Mouse (Mus musculus) neutrophil, adult 83 days (primary cell): ENCODE measurements around the gene Vps53. TPM values are rescaled to one million over a fixed set of nuclear protein-coding genes. Genes with fewer than 3 reads are reported as not detected.

ENCODE experiments used
- total RNA-seq, 2 experiments: library from RNA; stranded (reverse); gene quantifications; one replicate each; pipeline ENCODE4 v1.2.4; 2023

Vps53 gene
- 10 to 100 TPM; 34.8 to 36.5 TPM for total RNA-seq

DNA sequence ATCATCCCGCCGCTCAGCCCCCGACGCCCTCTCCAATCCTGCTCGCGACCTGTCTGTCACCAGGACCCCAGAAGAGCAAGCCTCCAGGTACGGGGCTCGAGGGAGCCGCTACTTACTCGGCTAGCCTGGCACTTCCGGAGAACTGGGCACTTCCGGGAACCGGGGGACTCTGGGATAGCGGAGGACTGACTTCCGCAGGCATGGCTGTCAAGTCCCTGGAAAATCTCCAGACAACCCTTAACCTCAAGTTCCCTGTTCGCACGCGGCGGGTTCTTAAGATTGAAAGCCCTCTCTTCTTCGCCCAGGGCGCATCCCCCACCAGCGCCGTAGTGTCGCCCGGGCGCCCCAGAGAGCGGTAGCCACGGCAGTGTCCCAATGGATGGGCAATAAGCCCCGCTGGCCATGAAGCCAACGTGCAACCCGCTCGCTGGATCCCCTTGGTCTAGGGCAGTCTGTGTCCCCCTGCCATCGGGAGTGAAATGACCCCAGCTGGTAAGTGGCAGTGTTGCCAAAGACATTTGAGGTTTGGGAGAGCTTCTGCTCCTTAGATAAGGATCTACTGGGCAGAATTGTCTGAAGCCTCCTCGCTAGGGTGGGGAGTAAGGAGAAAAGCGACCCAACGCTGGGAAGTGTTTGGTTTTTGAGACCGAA is at the start of gene Vps53, which contains the start of gene Fam57a:
Gene Vps53 (minus strand): TSS at position 153 of the 651 bp plus-strand sequence.
Gene Fam57a (plus strand): TSS at position 177 of the 651 bp plus-strand sequence.

DNA sequence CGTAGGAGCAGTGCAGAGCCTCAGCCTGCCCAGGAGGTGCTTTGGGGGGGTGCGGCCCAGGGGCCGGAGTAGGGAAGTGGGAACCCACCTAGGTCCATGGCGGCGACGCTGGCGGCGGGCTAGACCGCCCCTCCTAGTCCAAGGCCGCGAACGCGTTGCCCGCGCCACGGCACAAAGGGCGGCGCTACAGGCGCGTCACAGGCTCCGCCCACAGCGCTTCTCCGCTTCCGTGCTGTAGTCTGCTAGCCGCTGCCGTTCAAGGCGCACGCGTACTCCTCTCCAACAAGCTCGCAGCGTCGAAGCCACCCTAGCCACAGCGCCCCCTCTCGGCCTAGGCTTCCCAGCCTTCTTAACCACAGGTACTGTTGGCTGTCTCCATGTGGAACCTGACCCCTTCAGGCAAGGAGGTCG is 37.9 kb upstream of the Vps53 start, which contains the start of the genes Dbil5 and Gemin4:
Gene Dbil5 (plus strand): TSS at position 219 of the 411 bp plus-strand sequence.
Gene Gemin4 (minus strand): TSS at position 275 of the 411 bp plus-strand sequence.

DNA sequence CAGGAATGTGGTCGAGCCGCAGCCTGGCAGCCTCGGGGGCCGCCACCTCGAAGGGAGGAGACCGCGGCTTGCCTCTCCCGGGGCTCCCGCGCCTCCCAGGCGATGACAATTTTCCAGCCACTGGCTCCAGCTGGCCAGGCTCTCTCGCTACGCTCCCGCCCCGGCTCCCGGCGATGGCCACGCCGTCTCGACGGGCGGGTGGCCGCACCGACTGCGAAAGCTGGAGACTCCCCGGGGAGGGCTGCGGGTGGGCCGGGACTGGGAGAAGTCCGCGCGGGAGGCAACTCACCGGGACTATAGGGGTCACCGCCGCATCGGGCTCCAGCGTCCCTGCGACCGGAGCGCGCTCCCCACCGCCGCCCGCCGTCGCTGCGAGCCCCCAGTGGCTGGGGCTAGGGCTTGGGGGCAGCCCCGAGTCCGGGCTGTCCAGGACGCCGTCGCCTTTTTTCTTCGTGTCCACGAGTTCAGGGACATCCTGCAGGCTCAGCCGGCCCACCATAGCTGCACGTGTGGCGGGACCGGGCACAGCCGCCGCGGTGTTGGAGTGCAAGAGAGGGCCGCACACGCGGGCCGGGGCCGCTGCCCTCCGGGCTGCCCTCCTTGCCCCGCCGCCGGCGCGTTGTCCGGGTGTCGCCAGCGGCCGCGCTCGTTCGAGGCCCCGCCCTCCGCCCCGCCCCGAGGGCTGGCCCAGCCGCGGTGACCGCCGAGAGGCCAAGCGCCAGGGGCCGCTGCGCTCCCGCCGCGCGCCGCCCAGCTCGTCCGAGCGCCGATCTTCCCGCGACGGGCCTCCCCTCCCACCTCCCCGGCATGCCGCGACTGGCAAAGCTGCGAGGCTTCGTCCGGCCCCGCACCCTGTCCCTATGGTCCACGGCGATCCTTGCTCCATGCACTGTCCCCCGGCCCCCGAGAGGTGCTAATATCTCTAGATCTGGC is 152.0 kb downstream of the Vps53 start, which contains the start of gene Rflnb:
Gene Rflnb (minus strand): TSS at position 644 of the 933 bp plus-strand sequence.

DNA sequence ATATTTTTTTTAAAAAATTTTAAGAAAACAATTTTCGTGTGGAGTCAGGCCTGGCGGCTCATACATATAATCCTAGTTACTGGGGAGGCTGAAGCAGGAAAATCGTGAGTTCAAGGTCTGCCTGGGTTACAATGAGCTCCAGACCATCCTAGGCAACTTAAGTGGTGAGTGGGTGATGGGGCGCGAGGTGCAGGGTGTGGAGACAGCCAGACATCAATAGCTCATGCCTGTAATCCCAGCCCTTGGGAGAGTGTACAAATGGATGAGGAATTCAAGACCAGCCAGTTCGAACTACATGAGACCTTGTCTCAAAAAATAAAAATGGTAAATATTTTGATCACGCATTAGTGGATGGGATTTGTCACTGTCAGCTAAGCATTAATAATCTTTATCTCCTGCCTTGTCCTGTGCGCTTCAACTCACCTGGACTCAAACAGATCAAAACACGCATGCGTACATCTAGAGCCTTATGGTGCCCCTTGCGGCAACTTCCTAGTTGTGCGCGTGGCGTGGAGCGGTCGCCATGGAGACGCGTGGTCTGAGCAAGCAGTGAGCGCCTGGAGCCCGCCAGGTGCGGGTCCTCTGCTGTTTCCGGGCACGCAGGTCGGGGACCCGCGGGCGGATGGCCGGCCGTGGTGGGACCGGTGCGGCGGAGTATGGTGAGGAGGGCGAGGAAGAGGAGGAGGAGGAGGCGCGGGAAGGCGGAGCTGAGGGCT is 179.8 kb downstream of the Vps53 start, which contains the start of gene 1700016K19Rik:
Gene 1700016K19Rik (plus strand): TSS at position 473 of the 716 bp plus-strand sequence.

Other genes starting within 250 kb of the Vps53 start
- 1 to 10 TPM; 3.5 to 3.6 TPM for gene Rph3al, start 241.2 kb downstream of the Vps53 start, total RNA-seq
- not detected for gene 1700016K19Rik, start 179.7 kb downstream of the Vps53 start, total RNA-seq
- 100 to 1,000 TPM; 147 to 158 TPM for gene Rflnb, start 151.9 kb downstream of the Vps53 start, total RNA-seq
- 1 to 10 TPM; 1.8 to 2.7 TPM for gene Fam57a, start within 50 bp of the Vps53 start, total RNA-seq
- not detected for gene Dbil5, start 38.0 kb upstream of the Vps53 start, total RNA-seq
- gene Gemin4, start 38.0 kb upstream of the Vps53 start, total RNA-seq, result 1 to 10 TPM; 2.1 to 2.5 TPM
- gene Mrm3, start 64.1 kb upstream of the Vps53 start, total RNA-seq, result 1 to 10 TPM; 3.7 to 3.8 TPM
- 10 to 100 TPM; 25.1 to 27.9 TPM for gene Glod4, start 64.1 kb upstream of the Vps53 start, total RNA-seq
- 10 to 100 TPM; 19.8 to 20.4 TPM for gene Nxn, start 219.5 kb upstream of the Vps53 start, total RNA-seq
- 10 to 100 TPM; 10.0 to 12.2 TPM for gene Timm22, start 227.3 kb upstream of the Vps53 start, total RNA-seq